Mouse (Mus musculus): ENCODE data around the gene Axin1. TPM values are rescaled to one million over a fixed set of nuclear protein-coding genes. Genes with fewer than 3 reads are reported as not detected.
"Not testable (repeated sequence)": the region's sequence is repeated elsewhere in the genome, so short reads cannot be mapped to it uniquely, and the experiment has no call there.

Gene Axin1
- total RNA-seq, 2 experiments from 2014 or later, result 15.9 to 17.3 TPM

DNA sequence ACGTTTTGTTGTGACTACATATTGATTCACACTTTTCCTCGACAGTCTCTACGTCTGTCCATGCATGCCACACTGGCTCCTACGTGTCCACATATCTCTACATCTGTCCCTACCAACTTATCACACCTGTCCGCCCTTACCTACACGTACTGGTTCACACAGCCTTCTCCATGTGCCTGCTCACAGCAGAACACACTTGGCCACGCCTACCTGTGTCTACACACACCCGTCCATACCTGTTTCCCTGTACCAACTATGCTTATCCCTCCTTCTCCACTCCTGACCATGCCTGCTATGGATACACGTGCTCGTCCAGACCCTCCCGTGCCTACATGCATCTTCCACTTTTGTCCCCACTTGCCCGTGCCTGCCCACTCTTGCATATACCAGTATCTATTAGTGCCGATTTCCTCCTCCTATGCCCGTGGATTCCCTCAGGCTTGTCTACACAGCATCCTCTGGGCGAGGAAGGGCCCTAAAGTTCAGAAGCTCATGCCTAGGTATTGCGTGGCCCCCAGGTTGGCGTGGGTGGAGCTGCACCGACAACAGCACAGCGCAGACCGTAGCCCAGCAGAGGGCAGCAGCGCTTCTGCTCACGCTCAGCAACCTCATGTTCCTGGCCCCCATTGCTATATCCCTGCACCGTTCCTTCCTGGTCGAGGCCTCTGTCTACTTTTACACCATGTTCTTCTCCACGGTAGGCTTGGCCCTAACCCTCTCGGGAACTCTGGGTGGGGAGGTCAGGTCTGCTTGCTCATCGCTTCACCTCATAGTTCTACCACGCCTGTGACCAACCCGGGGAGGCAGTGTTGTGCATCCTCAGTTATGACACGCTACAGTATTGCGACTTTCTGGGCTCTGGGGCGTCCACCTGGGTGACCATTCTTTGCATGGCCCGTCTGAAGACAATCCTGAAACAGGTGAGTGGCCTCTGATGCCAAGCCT is 18.4 kb upstream of the Axin1 start:
- peak; percentile 42 to 63 for DNase-seq
- intact Hi-C loops (cut with DNase I), result loop anchor here (5.0 to 10.0 kb wide), 2 partner anchors 122 to 335 kb away; partner anchors contain the start of gene Fam234a

DNA sequence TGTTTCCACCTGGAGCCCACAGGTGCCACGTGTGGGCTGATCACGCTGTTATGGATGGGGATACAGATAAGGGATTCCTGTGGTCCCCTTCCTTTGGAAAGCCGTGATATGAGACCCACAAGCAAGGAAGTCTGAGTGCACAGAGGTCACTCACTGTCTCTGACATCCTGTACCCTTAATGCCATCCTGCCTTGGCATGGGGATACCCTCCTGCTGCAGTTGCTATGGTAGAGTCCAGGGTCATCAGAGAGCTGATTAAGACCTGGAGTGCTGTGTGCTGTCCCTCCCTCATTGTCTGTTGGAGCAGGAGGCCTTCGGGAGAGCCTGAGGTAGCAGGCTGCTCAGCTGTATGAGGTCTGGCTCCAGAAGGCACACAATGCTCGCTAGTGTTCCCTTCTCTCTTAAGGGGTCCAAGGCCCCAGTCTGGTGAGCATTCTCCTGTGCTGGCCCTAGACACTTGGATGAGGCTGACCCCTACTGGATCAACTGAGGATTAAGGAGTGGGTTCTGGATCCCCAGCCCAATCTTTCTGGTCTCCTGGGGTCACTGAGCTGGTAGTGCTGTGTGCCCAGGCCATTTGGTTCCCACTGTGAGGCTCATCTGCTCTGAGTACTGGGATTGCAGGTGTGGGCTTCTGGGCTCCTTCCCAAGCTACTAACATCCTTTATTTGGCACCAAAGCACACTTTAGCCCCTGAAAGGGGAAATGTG is 15.9 kb upstream of the Axin1 start:
- intact Hi-C loops (cut with DNase I), result loop anchor here (1.0 to 10.0 kb wide), 3 partner anchors 16 to 332 kb away; partner anchors contain the start of genes Axin1 and Fam234a
- no peak for DNase-seq

DNA sequence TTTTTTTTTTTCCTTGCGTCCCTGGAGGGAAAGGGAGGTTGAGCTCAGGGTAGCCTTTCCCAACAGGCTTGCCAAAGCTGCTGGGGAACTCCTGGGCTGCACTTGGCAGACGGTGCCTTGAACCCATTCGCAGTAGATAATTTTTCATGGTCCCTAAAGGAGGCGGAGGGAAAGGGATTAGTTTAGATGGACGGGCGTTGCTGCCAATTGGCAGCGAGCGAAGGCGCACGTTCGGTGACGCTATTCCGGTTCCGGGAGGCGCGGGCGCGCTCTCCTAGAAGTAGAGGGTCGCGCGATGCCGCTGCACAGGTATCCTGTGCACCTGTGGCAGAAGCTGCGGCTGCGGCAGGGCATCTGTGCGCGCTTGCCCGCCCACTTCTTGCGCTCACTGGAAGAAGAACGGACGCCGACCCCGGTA is 15.2 kb upstream of the Axin1 start, which contains the start of gene Mrpl28:
Mrpl28 (plus strand) TSS at position 234 of the 418 bp plus-strand sequence.
- peak; percentile 88 to 89 for DNase-seq
- intact Hi-C loops (cut with DNase I), result loop anchor here (1.0 to 10.0 kb wide), 3 partner anchors 15 to 332 kb away; partner anchors contain the start of genes Axin1 and Fam234a

DNA sequence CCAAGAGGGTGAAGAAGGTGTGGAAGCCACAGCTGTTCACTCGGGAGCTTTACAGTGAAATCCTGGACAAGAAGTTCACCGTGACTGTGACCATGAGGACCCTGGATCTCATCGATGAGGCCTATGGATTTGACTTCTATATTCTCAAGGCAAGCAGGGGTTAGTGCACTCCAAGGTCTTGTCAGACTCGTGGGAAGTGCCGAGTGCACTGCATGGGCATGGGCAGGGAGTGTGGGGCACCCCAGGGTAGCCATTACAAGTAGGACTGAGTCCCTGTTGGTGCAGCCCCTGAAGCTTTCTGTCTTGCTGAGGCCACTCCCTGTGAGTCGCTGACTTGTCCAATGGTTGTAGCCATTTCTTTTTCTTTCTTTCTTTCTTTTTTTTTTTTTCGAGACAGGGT is 13.9 kb upstream of the Axin1 start:
- DNase-seq, result no peak
- intact Hi-C loops (cut with DNase I), result loop anchor here (5.0 to 10.0 kb wide), 2 partner anchors 118 to 330 kb away; partner anchors contain the start of gene Fam234a

DNA sequence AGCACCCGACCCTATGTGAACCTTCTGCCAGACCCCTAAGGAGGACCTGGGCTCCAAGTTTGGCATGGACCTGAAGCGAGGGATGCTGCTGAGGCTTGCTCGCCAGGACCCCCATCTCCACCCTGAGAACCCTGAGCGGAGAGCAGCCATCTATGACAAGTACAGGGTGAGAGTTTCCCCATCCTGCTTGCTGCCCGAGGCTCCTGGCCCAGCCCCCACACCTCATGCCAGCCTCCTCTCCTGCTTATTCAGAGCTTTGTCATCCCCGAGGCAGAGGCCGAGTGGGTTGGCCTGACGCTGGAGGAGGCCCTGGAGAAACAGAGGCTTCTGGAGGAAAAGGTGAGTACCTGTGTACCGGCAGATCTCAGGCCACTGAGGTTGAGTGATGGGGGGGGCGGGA is 13.3 kb upstream of the Axin1 start:
- intact Hi-C loops (cut with DNase I), result loop anchor here (10.0 kb wide), 1 partner anchor 330 kb away; no protein-coding TSS in a partner anchor
- DNase-seq, result no peak

DNA sequence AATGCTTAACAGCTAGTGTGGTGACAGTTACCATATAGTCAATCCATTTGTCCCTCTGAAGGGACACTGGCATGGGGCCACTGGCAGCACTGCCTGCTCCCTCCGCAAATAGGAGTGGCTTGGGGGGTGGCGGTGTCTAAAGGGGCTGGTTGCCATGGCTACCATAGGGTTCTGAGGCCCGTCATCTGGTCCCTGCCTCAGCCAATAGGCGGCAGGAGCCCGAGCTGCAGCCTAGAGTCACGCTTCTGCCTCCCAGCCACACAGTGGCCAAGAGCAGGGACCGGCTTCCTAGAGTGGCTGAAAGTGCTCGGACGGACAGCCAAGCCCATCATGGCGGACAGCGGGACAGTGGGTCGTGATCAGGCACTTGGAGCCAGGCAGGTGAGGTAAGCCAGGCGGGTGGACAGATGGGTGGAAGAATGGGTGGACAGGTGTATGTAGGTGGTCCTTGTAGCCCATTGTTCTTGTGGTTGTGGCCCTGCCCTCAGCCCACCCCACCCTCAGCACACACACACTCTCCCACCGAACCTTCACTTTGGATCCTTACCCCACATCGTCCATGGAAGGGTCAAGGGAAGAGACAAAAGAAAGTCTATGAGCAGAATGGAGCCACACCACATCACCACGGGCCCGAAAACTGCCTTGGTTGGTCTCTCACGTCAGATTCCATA is 7.3 kb upstream of the Axin1 start:
- intact Hi-C loops (cut with DNase I), result no loop called here
- no peak for DNase-seq

DNA sequence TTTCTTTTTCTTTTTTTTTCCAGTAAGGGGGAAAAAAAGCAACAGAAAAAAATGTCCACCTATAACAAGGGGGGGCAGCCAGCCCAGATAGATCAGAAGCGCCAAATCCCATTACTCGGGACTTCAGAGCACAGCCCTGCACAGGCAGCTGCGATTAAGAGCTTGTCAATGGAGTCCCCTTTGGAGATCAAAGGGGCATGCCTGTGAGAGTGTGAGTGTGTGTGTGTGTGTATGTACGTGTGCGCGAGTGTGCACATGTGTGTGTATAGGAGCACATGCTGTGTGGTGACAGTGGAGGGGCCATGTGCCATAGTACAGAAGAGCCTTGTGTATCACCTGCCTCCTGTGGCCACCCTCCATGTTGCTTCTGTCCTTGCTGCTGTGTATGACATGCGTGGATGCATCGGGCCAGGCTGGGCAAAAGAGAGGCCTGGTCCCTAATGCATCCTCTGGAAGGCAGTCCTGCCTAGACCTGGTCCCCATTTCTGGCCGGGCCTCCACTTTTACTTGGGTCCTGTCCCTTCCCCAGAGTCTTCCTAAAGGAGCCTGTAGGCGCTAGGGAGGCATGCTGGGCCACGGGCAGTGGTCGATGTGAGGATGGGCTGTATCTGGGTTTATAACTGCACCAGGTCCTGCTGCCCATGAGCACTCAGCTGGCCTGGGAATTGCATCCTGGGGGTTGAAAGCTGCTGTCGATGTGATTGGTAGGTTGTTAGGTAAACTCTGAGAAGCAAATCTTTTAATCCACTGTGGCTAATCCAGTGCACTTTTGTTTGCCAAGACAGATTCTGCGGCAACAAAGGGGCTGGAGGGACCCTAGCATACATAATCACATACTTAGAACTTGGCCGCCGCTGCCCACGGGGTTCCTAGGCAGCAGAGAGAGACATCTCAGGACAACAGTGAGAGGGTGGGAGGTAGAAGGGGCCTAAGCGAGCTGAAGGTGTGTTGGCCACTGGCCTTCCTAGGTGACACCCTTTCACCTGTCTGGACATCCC is 6.3 kb upstream of the Axin1 start:
- intact Hi-C loops (cut with DNase I), result no loop called here
- no peak for DNase-seq

DNA sequence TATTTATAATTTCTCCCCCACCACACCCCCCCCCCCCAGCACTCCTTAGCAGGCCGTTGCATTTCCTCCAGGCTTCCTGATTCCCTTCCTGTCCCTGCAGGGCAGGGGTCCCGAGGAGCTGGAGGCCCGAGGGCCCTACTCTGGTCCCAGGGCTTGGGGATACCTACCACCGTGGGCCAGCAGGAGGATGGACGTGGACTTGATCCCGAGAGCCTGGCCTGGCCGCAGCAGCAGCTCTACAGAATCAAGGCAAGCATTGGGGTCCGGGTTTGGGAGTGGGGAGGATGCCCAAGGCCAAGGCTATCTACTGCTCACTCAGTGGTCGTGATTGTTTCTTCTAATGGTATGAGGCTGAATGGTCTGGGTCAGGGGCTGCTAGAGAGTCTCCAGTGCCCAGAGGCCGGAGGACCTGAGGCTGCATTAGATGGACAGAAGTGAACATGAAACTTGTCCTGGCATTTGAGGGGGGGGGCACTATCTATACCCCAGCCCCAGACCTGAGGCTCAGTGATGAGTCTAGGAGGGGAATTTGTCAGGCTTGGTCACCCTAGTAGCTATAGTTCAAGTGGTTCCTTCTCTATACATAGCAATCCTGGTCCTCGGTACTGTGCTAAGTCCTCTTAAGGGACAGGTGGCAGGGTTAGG is 1.3 kb upstream of the Axin1 start:
- intact Hi-C loops (cut with DNase I), result loop anchor here (5.0 kb wide), 1 partner anchor 105 kb away; the partner anchor contains the start of gene Fam234a

DNA sequence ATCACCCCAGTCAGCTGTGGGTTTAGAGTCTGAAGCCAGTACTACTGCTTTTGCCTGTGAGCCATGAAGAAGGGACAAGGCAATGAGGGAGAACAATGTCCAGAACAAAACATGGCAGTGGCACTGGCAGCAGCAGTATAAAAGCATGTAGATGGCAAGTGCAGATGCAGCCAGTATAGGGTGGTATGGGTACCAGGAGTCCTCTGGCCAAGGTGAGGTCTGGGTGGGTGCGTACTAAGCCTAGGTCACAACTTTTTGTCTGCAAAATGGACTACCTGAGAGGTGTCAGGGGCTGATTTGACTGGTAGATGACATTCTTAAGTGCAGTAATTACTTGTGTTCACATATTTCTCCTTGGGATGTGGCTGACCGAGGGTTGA is 747 bp upstream of the Axin1 start:
- no peak for DNase-seq
- intact Hi-C loops (cut with DNase I), result loop anchor here (1.0 to 5.0 kb wide), 2 partner anchors 14 to 105 kb away; partner anchors contain the start of genes Fam234a and Mrpl28

More for the DNA sequence above, 1.3 kb upstream of the Axin1 start:
- DNase-seq, result no peak

DNA sequence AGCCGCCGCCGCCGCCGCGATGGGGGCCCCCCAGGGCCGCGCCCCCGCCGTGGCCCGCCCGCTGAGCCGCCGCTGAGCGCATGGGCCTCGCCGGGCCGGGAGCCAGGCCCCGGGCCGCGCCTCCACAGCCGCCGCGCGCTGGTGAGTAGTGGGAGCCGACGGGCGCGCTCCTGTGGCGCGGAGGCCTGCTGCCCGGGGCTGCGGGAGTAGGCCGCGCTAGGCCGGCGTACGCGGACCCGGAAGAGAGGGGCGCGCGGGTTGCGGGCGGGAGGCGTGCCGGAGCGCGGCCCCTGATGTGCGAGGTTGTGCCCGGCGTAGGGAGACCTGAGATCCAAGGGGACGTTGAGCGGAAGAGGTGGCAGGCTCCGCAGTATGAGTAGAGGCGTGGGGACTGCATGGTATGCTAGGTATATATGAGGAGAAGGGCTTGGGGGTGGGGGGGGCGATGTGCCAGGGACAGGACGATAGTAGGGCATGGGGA is 453 bp downstream of the Axin1 start:
- intact Hi-C loops (cut with DNase I), result loop anchor here (1.0 to 5.0 kb wide), 2 partner anchors 16 to 103 kb away; partner anchors contain the start of genes Fam234a and Mrpl28
- no peak for DNase-seq

DNA sequence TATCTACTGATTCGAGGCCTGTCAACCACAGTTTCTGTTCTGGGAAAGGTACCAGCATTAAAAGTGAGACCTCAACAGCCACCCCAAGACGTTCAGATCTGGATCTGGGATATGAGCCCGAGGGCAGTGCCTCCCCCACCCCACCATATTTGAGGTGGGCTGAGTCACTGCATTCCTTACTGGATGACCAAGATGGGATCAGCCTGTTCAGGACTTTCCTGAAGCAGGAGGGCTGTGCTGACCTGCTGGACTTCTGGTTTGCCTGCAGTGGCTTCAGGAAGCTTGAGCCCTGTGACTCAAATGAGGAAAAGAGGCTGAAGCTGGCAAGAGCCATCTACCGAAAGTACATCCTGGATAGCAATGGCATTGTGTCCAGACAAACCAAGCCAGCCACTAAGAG is 4.3 kb downstream of the Axin1 start:
- no peak for DNase-seq
- intact Hi-C loops (cut with DNase I), result no loop called here

DNA sequence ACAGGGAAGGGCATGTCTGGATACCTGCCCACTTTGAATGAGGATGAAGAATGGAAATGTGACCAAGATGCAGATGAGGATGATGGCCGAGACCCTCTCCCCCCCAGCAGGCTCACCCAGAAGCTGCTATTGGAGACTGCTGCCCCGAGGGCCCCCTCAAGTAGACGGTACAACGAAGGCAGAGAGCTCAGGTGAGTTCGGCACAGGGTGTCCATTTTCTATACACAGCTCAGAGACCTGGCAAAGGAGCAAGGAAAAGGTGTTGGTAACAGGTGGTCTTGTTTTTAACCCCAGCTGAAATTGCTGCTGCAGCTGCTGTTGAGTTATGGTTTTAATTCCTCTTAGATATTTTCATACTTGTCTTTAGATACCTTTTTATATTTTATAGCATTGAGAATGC is 4.9 kb downstream of the Axin1 start:
- DNase-seq, result no peak
- intact Hi-C loops (cut with DNase I), result no loop called here

DNA sequence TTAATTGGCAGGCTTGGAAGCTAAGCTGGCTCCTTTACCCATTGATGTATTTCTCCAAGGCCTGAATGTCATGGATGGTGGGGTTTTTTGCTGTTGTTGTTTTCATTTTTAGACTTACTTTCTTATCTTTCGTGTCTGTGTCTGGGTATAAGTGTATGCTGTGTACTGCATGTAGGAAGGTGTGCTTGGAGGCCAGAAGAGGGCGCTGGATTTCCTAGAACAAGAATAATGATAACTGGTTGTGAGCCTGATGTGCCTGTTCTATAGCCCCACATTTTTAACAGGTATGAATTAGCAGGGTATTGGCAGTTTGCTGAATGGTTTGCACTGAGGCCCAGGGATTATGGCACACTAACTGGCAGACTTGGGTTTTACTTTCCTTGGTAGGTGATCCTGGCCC is 10.6 kb downstream of the Axin1 start:
- intact Hi-C loops (cut with DNase I), result no loop called here
- no peak for DNase-seq

DNA sequence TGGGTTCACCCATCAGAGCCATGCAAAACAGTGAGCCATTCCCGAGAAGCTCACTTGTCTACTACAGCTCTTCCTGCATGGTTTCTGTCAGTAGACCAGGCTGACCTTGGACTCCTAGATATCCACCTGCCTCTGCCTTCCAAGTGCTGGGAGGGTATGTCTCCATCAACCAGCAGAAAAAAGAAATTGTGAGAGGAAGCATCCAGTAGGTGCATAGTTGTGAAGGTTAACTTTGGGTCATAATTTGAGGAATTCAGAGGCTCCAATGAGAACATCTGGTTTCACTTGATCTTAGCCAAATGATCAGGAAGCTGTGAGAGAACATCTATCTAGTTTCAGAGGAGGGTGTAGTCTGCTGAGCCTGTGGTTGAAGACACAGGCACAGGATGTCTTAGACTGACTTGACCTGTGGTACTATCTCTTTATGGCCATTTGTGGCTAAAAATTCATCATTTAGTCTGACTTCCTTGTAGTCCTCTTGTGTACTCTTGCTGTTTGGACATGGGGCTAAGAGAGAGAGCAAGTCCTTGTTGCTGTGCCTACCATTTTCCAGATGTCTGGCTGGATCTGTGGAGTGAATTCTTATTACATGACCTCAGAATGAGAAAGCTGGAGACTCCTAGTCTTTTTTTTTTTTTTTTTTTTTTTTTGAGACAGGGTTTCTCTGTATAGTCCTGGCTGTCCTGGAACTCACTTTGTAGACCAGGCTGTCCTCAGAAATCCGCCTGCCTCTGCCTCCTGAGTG is 13.6 kb downstream of the Axin1 start:
- no peak for DNase-seq
- intact Hi-C loops (cut with DNase I), result no loop called here

DNA sequence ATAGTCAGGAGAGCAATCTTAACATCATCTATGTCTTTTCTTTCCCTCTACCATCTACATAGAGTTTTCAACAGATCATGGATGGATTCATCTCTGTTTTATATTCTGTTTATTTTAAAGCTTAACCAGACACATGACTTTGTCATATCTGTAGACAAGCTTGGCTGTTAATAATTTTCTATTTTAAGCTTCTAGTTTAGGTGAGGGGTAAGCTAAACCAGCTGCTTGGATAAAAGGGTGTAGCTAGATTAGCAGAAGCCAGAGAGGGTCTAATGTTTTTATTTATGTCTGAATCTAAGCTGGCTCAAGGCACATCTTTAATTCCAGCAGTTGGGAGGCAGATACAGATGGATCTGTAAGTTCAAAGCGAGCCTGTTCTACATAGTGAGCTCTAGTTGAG is 24.2 kb downstream of the Axin1 start:
- intact Hi-C loops (cut with DNase I), result no loop called here
- DNase-seq, result no peak

DNA sequence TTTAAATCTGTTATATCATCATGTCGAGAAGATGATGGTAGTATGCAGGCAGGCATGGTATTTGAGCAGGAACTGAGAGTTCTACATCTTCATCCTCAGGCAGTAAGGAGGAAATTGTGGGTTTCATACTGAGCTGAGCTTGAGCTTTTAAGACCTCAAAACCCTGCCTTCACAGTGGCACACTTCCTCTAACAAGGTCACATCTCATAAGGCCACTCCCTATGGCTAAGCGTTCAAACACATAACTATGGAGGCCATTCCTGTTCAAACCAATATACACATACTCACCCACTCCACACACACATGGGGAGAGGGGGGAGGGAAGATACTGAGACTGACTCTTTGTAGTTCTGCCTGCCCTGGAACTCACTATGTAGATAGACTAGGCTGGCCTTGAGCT is 29.6 kb downstream of the Axin1 start:
- DNase-seq, result no peak
- intact Hi-C loops (cut with DNase I), result no loop called here

DNA sequence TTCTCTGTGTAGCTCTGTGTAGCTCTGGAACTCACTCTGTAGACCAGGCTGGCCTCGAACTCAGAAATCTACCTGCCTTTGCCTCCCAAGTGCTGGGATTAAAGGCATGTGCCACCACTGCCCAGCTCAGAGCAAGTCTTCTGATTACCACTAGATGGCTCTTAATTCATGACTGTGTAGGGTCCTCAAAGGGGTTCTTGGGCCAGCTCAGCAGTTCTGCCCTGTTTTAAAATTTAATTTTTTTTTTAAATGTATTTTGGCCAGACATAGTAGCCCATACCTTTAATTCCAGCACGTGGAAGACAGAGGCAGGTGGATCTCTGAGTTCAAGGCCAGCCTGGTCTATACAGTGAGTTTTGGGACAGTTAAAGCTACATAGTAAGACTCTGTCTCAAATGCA is 36.8 kb downstream of the Axin1 start:
- intact Hi-C loops (cut with DNase I), result not testable (repeated sequence)

DNA sequence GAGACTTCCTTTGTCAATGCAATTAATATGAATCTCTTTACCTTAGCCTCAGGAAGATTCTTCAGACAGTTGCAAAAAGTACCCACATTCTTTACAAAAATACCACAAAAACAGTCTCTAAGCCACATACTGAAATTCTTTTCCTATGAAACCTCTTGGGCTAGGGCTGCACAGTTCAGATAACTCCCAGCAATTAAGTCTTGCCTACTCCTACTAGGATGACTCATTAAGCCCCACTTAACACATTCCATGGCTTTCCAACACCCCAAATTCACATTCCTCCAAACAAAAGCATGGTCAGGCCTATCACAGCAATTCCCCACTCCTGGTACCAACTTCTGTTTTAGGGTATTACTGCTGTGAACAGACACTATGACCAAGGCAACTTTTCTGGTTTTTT is 40.1 kb downstream of the Axin1 start:
- no peak for DNase-seq
- intact Hi-C loops (cut with DNase I), result no loop called here

More for the DNA sequence above, 36.8 kb downstream of the Axin1 start:
- DNase-seq, result not testable (repeated sequence)

Measured in heart, postnatal 36 days (tissue).